ENCODE assay signal across 8 mouse cellular contexts in the genomic region with DNA sequence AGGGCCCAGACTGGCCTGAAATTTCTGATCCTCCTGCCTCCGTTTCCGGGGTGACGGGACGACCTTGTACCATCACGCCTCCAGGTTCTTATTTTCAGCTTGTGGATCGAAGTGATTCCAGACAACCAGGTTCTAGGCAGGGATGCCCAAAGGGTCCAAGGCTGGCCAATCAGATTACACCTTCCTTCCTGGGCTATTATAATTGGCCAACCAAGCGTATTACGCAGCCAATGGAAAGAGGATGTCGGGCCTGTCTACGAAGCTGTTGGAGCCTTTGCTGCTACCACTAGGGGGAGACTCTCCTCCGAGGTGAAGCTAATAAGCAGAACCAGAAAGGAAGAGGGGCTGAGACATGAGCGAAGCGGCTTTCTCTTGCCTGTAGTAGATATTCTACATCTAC. TPM values are rescaled to one million over a fixed set of nuclear protein-coding genes. Genes with fewer than 3 reads are reported as not detected.
DNase-seq lines count a peak whose midpoint lies in the region; ATAC-seq lines count a peak whose summit lies in the region.

No protein-coding gene starts in this region.

- H3K27me3 ChIP-seq in embryonic facial prominence, embryonic 12.5 days = peaks cover 26% of the 10 kb centered on the region
- peaks cover 53% of the 10 kb centered on the region for H3K27me3 ChIP-seq in heart, embryonic 10.5 days (ENCODE audit: insufficient read depth, poor library complexity, severe bottlenecking)
- peaks cover 46% of the 10 kb centered on the region for H3K27me3 ChIP-seq in limb, embryonic 13.5 days
- peaks cover 11% of the 10 kb centered on the region; the same call in 1 of the 2 replicates for H3K27me3 ChIP-seq in midbrain, embryonic 15.5 days (replicated peaks)

- H3K4me1 ChIP-seq in embryonic facial prominence, embryonic 12.5 days = no peaks in the 10 kb centered on the region; the same call in 1 of the 2 replicates
- H3K4me1 ChIP-seq in heart, embryonic 10.5 days = peaks cover 17% of the 10 kb centered on the region
- peaks cover 6% of the 10 kb centered on the region; the same call in 1 of the 2 replicates for H3K4me1 ChIP-seq in limb, embryonic 13.5 days
- H3K4me1 ChIP-seq in midbrain, embryonic 15.5 days = peaks cover 22% of the 10 kb centered on the region

- no peak overlapping the region for H3K4me3 ChIP-seq in embryonic facial prominence, embryonic 12.5 days
- H3K4me3 ChIP-seq in heart, embryonic 10.5 days = peak overlapping the region; percentile 22; the same call in 1 of the 2 replicates
- H3K4me3 ChIP-seq in limb, embryonic 13.5 days = no peak overlapping the region
- peak overlapping the region; percentile 31 for H3K4me3 ChIP-seq in midbrain, embryonic 15.5 days

- WGBS in embryonic facial prominence, embryonic 12.5 days = 5% methylated on average over 13 of the region's 13 CpGs
- WGBS in heart, embryonic 10.5 days = 8% methylated on average over 13 of the region's 13 CpGs
- WGBS in limb, embryonic 13.5 days = 8% methylated on average over 13 of the region's 13 CpGs
- 3% methylated on average over 13 of the region's 13 CpGs for WGBS in midbrain, embryonic 15.5 days

- no peaks in the 10 kb centered on the region for H3K9me3 ChIP-seq in embryonic facial prominence, embryonic 12.5 days
- H3K9me3 ChIP-seq in heart, embryonic 10.5 days = no peaks in the 10 kb centered on the region
- no peaks in the 10 kb centered on the region for H3K9me3 ChIP-seq in limb, embryonic 13.5 days
- no peaks in the 10 kb centered on the region for H3K9me3 ChIP-seq in midbrain, embryonic 15.5 days

- H3K9ac ChIP-seq in embryonic facial prominence, embryonic 12.5 days = no peak overlapping the region
- H3K9ac ChIP-seq in limb, embryonic 13.5 days = no peak overlapping the region
- H3K9ac ChIP-seq in midbrain, embryonic 15.5 days = peak overlapping the region; percentile 16; the same call in 1 of the 2 replicates

- peak; percentile 91 for DNase-seq in CD4-positive helper T cell, adult 2 months (ENCODE audit: low read depth, low spot score)
- DNase-seq in adrenal gland, postnatal 36 days = peak; percentile 72 to 82
- peak; percentile 88 for DNase-seq in heart, embryonic 10.5 days (ENCODE audit: low spot score)
- DNase-seq in kidney, adult 9 months = peak; percentile 88
- DNase-seq in spleen, postnatal 14 days (ENCODE audit: low spot score in 2 of 2) = peak; percentile 19 to 64

- no peaks in the 10 kb centered on the region for H3K36me3 ChIP-seq in embryonic facial prominence, embryonic 12.5 days
- H3K36me3 ChIP-seq in heart, embryonic 10.5 days = no peaks in the 10 kb centered on the region
- no peaks in the 10 kb centered on the region for H3K36me3 ChIP-seq in limb, embryonic 13.5 days
- no peaks in the 10 kb centered on the region for H3K36me3 ChIP-seq in midbrain, embryonic 15.5 days (replicated peaks)

- ATAC-seq in embryonic facial prominence, embryonic 12.5 days (ENCODE audit: insufficient number of reproducible peaks, insufficient read depth, low FRiP score, low TSS enrichment) = peak; percentile 76; the same call in 1 of the 2 replicates
- ATAC-seq in limb, embryonic 13.5 days (ENCODE audit: low FRiP score, low read depth) = peak; percentile 86
- peak; percentile 93 for ATAC-seq in midbrain, embryonic 15.5 days (replicated peaks)

- no peak overlapping the region for H3K27ac ChIP-seq in embryonic facial prominence, embryonic 12.5 days
- no peak overlapping the region for H3K27ac ChIP-seq in heart, embryonic 10.5 days
- no peak overlapping the region for H3K27ac ChIP-seq in limb, embryonic 13.5 days
- H3K27ac ChIP-seq in midbrain, embryonic 15.5 days = peak overlapping the region; percentile 65; the same call in 1 of the 2 replicates

- peak overlapping the region; percentile 24 for H3K4me2 ChIP-seq in embryonic facial prominence, embryonic 12.5 days (replicated peaks)
- H3K4me2 ChIP-seq in limb, embryonic 13.5 days (replicated peaks) = peak overlapping the region; percentile 41
- peak overlapping the region; percentile 56 for H3K4me2 ChIP-seq in midbrain, embryonic 15.5 days

RNA-seq across cellular contexts. Expression of a gene that starts 8.2 kb away (rescaled TPM):
- 10 to 100 TPM; 13.2 to 16.0 TPM for total RNA-seq in adrenal gland, postnatal 36 days (2021)
- 21.8 and 23.4 TPM in 2 replicates for polyA plus RNA-seq in embryonic facial prominence, embryonic 12.5 days (2016; fragmentation: Nextera tagmentation; extraction: Ambion mirVana)
- polyA plus RNA-seq in heart, embryonic 10.5 days (2016; fragmentation: Nextera tagmentation; extraction: Ambion mirVana) = 15.1 and 16.4 TPM in 2 replicates
- polyA plus RNA-seq in limb, embryonic 13.5 days (2015; fragmentation: Nextera tagmentation; extraction: Ambion mirVana) = 20.0 and 22.4 TPM in 2 replicates
- polyA plus RNA-seq in midbrain, embryonic 15.5 days (2015; fragmentation: Nextera tagmentation; extraction: Ambion mirVana) = 16.7 and 17.1 TPM in 2 replicates

RNA-seq across cellular contexts. Expression of a gene that starts 10.3 kb away (rescaled TPM):
- total RNA-seq in adrenal gland, postnatal 36 days (2021) = 1 to 10 TPM in 1 of 2 experiments, under 1 TPM in 1; 0.93 to 1.3 TPM
- polyA plus RNA-seq in embryonic facial prominence, embryonic 12.5 days (2016; fragmentation: Nextera tagmentation; extraction: Ambion mirVana) = 0.87 and 2.9 TPM in 2 replicates
- polyA plus RNA-seq in heart, embryonic 10.5 days (2016; fragmentation: Nextera tagmentation; extraction: Ambion mirVana) = 2.5 and 3.2 TPM in 2 replicates
- 0.95 and 1.2 TPM in 2 replicates for polyA plus RNA-seq in limb, embryonic 13.5 days (2015; fragmentation: Nextera tagmentation; extraction: Ambion mirVana)
- 0.23 and 2.0 TPM in 2 replicates for polyA plus RNA-seq in midbrain, embryonic 15.5 days (2015; fragmentation: Nextera tagmentation; extraction: Ambion mirVana)

RNA-seq across cellular contexts. Expression of a gene that starts 17.3 kb away (rescaled TPM):
- 10 to 100 TPM; 21.8 to 49.1 TPM for total RNA-seq in adrenal gland, postnatal 36 days (2021)
- polyA plus RNA-seq in embryonic facial prominence, embryonic 12.5 days (2016; fragmentation: Nextera tagmentation; extraction: Ambion mirVana) = 94.9 and 101 TPM in 2 replicates
- polyA plus RNA-seq in heart, embryonic 10.5 days (2016; fragmentation: Nextera tagmentation; extraction: Ambion mirVana) = 26.8 and 43.1 TPM in 2 replicates
- polyA plus RNA-seq in limb, embryonic 13.5 days (2015; fragmentation: Nextera tagmentation; extraction: Ambion mirVana) = 89.9 and 90.4 TPM in 2 replicates
- polyA plus RNA-seq in midbrain, embryonic 15.5 days (2015; fragmentation: Nextera tagmentation; extraction: Ambion mirVana) = 16.6 and 17.5 TPM in 2 replicates

RNA-seq across cellular contexts. Expression of a gene that starts 23.4 kb away (rescaled TPM):
- 10 to 100 TPM; 56.9 to 81.3 TPM for total RNA-seq in adrenal gland, postnatal 36 days (2021)
- 88.6 and 92.2 TPM in 2 replicates for polyA plus RNA-seq in embryonic facial prominence, embryonic 12.5 days (2016; fragmentation: Nextera tagmentation; extraction: Ambion mirVana)
- polyA plus RNA-seq in heart, embryonic 10.5 days (2016; fragmentation: Nextera tagmentation; extraction: Ambion mirVana) = 68.2 and 71.8 TPM in 2 replicates
- 94.2 and 99.2 TPM in 2 replicates for polyA plus RNA-seq in limb, embryonic 13.5 days (2015; fragmentation: Nextera tagmentation; extraction: Ambion mirVana)
- 134 and 135 TPM in 2 replicates for polyA plus RNA-seq in midbrain, embryonic 15.5 days (2015; fragmentation: Nextera tagmentation; extraction: Ambion mirVana)

RNA-seq across cellular contexts. Expression of a gene that starts 30.7 kb away (rescaled TPM):
- 10 to 100 TPM in 1 of 2 experiments, 1 to 10 TPM in 1; 7.4 to 14.7 TPM for total RNA-seq in adrenal gland, postnatal 36 days (2021)
- polyA plus RNA-seq in embryonic facial prominence, embryonic 12.5 days (2016; fragmentation: Nextera tagmentation; extraction: Ambion mirVana) = 8.3 and 8.6 TPM in 2 replicates
- 1.3 and 2.0 TPM in 2 replicates for polyA plus RNA-seq in heart, embryonic 10.5 days (2016; fragmentation: Nextera tagmentation; extraction: Ambion mirVana)
- 6.8 and 7.5 TPM in 2 replicates for polyA plus RNA-seq in limb, embryonic 13.5 days (2015; fragmentation: Nextera tagmentation; extraction: Ambion mirVana)
- polyA plus RNA-seq in midbrain, embryonic 15.5 days (2015; fragmentation: Nextera tagmentation; extraction: Ambion mirVana) = 16.3 and 17.9 TPM in 2 replicates

Comparison
In these comparisons a context has a peak if more than half of its experiments do, and no peak if none do; other contexts are left out.
1. H3K4me3 ChIP-seq: peak in heart, embryonic 10.5 days (single experiment) and midbrain, embryonic 15.5 days (single experiment); none in embryonic facial prominence, embryonic 12.5 days (single experiment) and limb, embryonic 13.5 days (single experiment).
2. Peak in every context shown above with its lines, with median percentiles within 50 percentile points of each other: DNase-seq, ATAC-seq and H3K4me2 ChIP-seq.